Mouse (Mus musculus) bone marrow, adult 2 months (tissue): ENCODE measurements around the gene Gm14403. TPM values are rescaled to one million over a fixed set of nuclear protein-coding genes. Genes with fewer than 3 reads are reported as not detected.
"Not testable (repeated sequence)": the region's sequence is repeated elsewhere in the genome, so short reads cannot be mapped to it uniquely, and the experiment has no call there.

ENCODE experiments used
- H3K27ac ChIP-seq: fragments of 200-500 bp; 2 replicates; pipeline ENCODE4 v1.5.1; 2012; ENCODE audit warnings: low read depth, mild to moderate bottlenecking, control low read depth, inconsistent platforms, low read length; ENCODE audit not compliant: control insufficient read depth, poor library complexity, insufficient read depth
- H3K4me1 ChIP-seq: fragments of 200-500 bp; 2 replicates; pipeline ENCODE4 v1.6.1; 2011; ENCODE audit warnings: low read length; ENCODE audit not compliant: control insufficient read depth, insufficient read depth
- H3K4me3 ChIP-seq: fragments of 200-500 bp; replicated peaks from 2 replicates; pipeline ENCODE3; 2011; ENCODE audit warnings: mild to moderate bottlenecking, low read depth, low read length, control low read depth; ENCODE audit not compliant: control insufficient read depth
- CTCF ChIP-seq: fragments of 200-500 bp; IDR thresholded peaks from 2 replicates; pipeline ENCODE4 v1.5.1; 2011; ENCODE audit warnings: low read length, control low read depth; ENCODE audit not compliant: control insufficient read depth, insufficient read depth
- POLR2A ChIP-seq: fragments of 200-500 bp; IDR thresholded peaks from 2 replicates; pipeline ENCODE4 v1.6.1; 2011; ENCODE audit warnings: low read depth, mild to moderate bottlenecking, control low read depth, low read length, borderline replicate concordance; ENCODE audit not compliant: control insufficient read depth
- WGBS: fragments of 180-500 bp; shearing (Covaris S2); methylation state at CpG from one replicate; pipeline ENCODE4 v1.1.7; 2018; 5-methylcytosine and 5-hydroxymethylcytosine counted together
- polyA plus RNA-seq: library from polyadenylated mRNA; stranded (reverse); fragments of >200 nt; gene quantifications from 2 replicates; pipeline ENCODE4 v1.2.4, GENCODE M21; 2011; ENCODE audit warnings: low replicate concordance; ENCODE audit not compliant: missing spikeins, insufficient read depth, insufficient read length

Gene Gm14403
- polyA plus RNA-seq, 1 experiment, result not detected

DNA sequence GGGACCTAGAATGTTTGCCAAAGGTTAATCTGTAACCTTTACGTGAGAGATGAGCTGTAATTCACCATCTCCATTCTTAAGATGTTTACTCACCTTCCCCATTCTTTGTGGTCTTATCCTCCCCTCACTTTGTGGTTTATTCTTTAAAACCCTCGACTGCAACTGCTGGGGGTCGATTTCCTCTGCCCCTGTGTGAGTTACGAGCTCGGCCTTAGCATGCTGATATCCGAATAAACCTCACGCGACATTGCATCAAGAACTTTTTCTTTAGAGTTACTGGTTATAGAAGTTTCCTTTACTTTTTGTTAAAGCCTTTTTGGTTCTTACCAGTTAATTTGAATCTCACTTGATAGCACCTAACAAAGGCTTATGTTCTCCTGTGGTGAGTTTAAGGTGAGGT lies 22.0 kb downstream of the Gm14403 start:
- WGBS, result 73% methylated on average over 8 of the region's 8 CpGs
- Histone ChIP-seq H3K4me3 (no peak overlapping the region), H3K27ac (no peak overlapping the region), H3K4me1 (no peaks in the 10 kb centered on the region)
- no peak for TF ChIP-seq CTCF
- no peak for TF ChIP-seq POLR2A

DNA sequence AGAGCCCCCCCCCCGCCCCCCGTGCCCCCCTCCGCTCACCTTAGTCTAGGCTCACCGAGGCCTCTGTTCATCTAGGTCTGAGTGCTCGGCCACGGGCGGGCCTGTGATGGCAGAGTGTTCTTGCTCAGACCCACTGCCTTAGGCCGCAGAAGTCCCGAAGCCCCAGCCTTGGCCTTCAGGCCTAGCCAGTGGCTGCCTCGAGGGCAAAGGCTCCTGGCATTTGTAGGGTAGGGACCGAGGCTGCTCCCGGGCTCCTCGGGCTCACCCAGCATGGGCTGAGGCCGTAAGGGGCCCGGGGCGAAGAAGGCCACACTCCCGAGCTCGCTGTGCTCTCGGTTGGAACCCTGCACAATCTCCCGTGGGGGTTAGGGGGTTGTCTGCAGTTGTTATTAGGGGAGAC lies 25.0 kb downstream of the Gm14403 start:
- TF ChIP-seq POLR2A, result no peak
- no peak for TF ChIP-seq CTCF
- H3K27ac ChIP-seq, result no peak overlapping the region
- H3K4me3 ChIP-seq, result no peak overlapping the region
- whole genome bisulfite sequencing, result 82% methylated on average over 20 of the region's 20 CpGs
- H3K4me1 ChIP-seq, result no peaks in the 10 kb centered on the region

DNA sequence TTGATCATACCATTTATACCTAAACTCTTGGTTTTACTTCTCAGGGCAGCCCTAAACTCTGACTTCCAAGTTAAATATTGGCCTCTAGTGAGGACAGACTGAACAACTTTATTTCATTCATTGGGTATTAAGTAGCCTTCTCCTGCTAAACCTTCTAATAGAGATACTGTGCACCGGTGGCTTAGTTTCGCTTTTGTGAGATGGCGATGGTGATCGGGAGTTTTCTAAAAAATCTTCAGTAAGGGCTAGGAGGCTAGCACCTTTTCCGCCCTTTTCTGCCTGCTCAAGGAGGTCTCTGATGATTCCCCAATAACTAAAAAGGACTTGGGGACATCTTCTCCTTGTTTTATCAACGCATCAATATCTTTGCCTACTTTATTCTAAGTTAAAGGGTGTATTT lies 25.7 kb downstream of the Gm14403 start:
- H3K27ac ChIP-seq, H3K4me1 ChIP-seq, H3K4me3 ChIP-seq: not testable (repeated sequence)
- 82% methylated on average over 6 of the region's 6 CpGs for WGBS

DNA sequence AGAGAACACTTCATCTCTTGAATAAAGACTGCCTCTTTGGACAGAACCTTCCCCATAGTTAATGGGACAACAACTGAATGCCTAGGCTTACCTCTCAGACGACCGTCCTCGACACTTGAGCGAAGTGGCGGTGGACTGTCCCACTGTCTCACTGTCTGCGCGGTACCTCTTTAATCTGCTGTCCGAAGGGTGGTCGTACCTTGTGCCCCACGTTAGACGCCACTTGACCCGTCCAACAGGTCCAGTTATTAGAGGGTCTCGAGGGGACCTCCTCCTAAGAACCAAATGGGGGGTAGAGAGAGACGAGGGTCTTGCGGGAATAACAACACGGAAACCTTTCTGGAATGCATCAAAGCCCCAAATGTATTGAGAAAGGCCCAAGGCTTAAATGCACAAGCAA lies 26.2 kb downstream of the Gm14403 start:
- H3K4me3 ChIP-seq, H3K27ac ChIP-seq, H3K4me1 ChIP-seq: not testable (repeated sequence)
- WGBS, result 86% methylated on average over 16 of the region's 16 CpGs

DNA sequence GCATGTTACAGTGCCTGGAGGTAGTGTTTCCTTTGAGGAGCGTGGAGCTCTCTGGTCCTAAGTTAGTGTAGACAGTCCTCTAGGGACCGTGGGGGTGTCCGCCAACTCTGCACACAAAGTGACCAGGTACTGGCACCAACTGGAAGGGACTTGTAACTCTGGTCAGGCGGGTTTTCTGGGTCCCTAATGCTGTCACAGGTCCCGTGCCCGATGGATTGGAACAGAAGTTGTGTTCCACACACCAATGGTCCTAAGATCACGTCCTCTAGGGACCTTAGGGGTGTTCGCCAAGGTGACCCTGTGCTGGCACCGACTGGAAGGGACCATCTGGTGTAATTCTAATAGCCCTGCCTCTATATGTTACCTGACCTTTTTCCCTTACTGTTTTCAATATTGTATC lies 37.9 kb downstream of the Gm14403 start:
- no peaks in the 10 kb centered on the region for H3K4me1 ChIP-seq
- WGBS, result 73% methylated on average over 9 of the region's 9 CpGs
- H3K4me3 ChIP-seq, result no peak overlapping the region
- H3K27ac ChIP-seq, result no peak overlapping the region
- TF ChIP-seq CTCF (no peak), POLR2A (no peak)

DNA sequence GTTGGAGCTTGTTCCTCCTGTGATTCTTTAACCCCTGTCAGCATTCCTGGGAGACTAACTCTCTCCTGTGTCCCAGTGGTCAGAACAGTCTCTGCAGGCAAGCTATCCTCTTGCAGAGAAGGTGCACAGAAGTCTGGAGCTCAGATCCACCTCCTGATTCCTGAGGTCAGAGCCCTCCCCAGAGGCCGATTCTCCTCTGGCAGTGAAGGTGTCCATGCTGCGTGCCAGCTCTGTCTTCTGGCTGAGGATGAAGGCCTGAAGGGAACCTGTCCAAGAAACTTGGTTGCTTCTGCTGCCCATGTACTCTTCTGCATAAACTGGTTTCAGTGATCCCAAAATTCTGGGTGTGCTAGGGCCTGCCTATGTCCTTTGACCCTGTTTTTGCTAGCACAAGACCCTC lies 39.1 kb downstream of the Gm14403 start:
- H3K27ac ChIP-seq, H3K4me1 ChIP-seq, H3K4me3 ChIP-seq: not testable (repeated sequence)
- 77% methylated on average over 2 of the region's 2 CpGs for WGBS

GRCm38 (mm10) chr2:177537717-177538116 lies 39.7 kb downstream of the Gm14403 start:
- WGBS, result 69% methylated on average over 5 of the region's 5 CpGs
- not testable (repeated sequence) for H3K4me3 ChIP-seq, H3K4me1 ChIP-seq

DNA sequence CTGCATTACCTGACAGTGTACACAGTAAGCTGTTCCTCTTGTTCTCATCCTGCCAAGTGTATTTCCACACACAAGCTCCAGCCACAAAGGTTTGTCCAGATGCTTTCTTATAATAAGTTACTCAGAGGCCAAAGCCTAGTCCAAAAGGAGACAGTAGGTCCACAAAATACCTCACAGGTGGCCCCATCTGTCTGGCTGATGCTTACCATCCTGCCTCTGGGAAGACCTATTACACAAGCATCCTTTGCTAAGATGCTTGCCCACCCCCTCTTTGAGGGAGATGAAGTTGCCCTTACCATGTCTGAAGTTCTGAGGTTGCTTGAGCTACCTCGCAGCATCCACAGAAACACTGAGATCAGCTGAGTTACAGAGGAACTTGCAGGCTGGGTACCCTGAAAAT lies 57.2 kb downstream of the Gm14403 start:
- H3K4me3 ChIP-seq, H3K27ac ChIP-seq, H3K4me1 ChIP-seq: not testable (repeated sequence)
- WGBS, result 50% methylated on average over 1 of the region's 1 CpGs

More at GRCm38 (mm10) chr2:177537717-177538116, 39.7 kb downstream of the Gm14403 start:
- H3K27ac ChIP-seq, result not testable (repeated sequence)

Other genes with a start within 250 kb of the Gm14403 start
- gene Gm14409, start 231.2 kb upstream of the Gm14403 start, polyA plus RNA-seq, result not detected in 2 replicates
- gene Gm14412, start 173.9 kb upstream of the Gm14403 start, polyA plus RNA-seq, result not detected in 2 replicates
- gene Gm14418, start 99.9 kb upstream of the Gm14403 start, polyA plus RNA-seq, result 5.1 and 5.8 TPM in 2 replicates
- gene Zfp970, start 33.5 kb upstream of the Gm14403 start, polyA plus RNA-seq, result 4.1 and 6.8 TPM in 2 replicates
- gene Gm14406, start 80.0 kb downstream of the Gm14403 start, polyA plus RNA-seq, result 6.8 TPM in 1 of 2 replicates, not detected in the other